12 mouse cellular contexts compared by ENCODE assay signal in the genomic region with DNA sequence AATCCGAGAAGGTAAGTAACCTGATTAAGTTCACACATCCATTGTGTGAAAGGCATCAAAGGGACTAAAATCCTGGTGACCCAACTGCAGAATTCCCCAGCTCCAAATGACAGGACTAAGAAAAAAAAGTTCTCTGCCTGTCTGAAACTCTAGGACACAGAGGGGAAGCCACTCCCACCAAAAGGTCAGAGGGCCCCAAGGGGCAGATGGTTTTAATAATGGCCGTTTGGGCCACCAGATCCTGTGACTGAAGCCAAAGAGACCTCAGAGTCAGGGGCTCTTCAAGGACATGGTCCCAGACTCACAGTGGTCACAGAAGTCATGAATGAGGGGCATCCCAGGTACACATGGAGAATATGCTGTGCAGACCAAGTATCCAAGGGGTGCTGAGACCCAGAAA.
"Had no signal": no experiment of that assay in that cellular context is flagged by ENCODE, and none has a peak within 500 bp of the region (broad histone marks: within the 10 kb centered on the region; RNA-seq: fewer than 3 reads in every experiment).

No protein-coding gene starts in this region.

- H3K36me3 ChIP-seq: liver, embryonic 12.5 days; neural tube, embryonic 13.5 days had no signal

- H3K4me2 ChIP-seq: liver, embryonic 12.5 days; lung, embryonic 14.5 days; midbrain, embryonic 11.5 days; neural tube, embryonic 13.5 days had no signal

- H3K9ac ChIP-seq: liver, embryonic 12.5 days; lung, embryonic 14.5 days; neural tube, embryonic 13.5 days had no signal

- H3K27ac ChIP-seq: liver, embryonic 12.5 days; neural tube, embryonic 13.5 days had no signal

- DNase-seq: kidney, adult 18-20 months; kidney, postnatal 14 days; lung, embryonic 14.5 days; lung, postnatal 10 days; lung, postnatal 4 days; right cerebral cortex, postnatal 25 days; thymus, postnatal 14 days had no signal

- H3K4me3 ChIP-seq: left cerebral cortex, adult 2 months; liver, embryonic 12.5 days; neural tube, embryonic 13.5 days had no signal

- ATAC-seq: liver, embryonic 12.5 days; midbrain, embryonic 16.5 days had no signal

- H3K9me3 ChIP-seq: liver, embryonic 12.5 days; neural tube, embryonic 13.5 days had no signal
